In genomic region chr1:133434018-133434755, GRCm38 (mm10) we compare ENCODE assay signal across 8 mouse cellular contexts. TPM values are rescaled to one million over a fixed set of nuclear protein-coding genes. Genes with fewer than 3 reads are reported as not detected.
DNase-seq lines count a peak whose midpoint lies in the region; ATAC-seq and TF ChIP-seq lines count a peak whose summit lies in the region.

No protein-coding gene starts in this region.

- WGBS in heart, embryonic 12.5 days: 17% methylated on average over 11 of the region's 12 CpGs
- WGBS in liver, embryonic 14.5 days (ENCODE audit: insufficient replicate concordance): 29% methylated on average over 12 of the region's 12 CpGs

- H3K36me3 ChIP-seq in heart, embryonic 12.5 days: no peaks in the 10 kb centered on the region
- no peaks in the 10 kb centered on the region for H3K36me3 ChIP-seq in liver, embryonic 14.5 days (replicated peaks; ENCODE audit: control insufficient read depth, insufficient read depth, low read depth)

- peaks cover 12% of the 10 kb centered on the region for H3K4me1 ChIP-seq in heart, embryonic 12.5 days (replicated peaks)
- 0 out of 4 replicates have a peak, but pooled peaks cover 0 to 5% of the 10 kb centered on the region in 2 experiments for H3K4me1 ChIP-seq in liver, embryonic 14.5 days (replicated peaks; ENCODE audit: control insufficient read depth in 2 of 2, insufficient read depth in 2 of 2, low read length in 1 of 2)

- no peak for TF ChIP-seq EP300 in liver, embryonic 14.5 days (IDR thresholded peaks at IDR 0.05; ENCODE audit: low read depth)

- TF ChIP-seq CTCF in liver, embryonic 14.5 days (IDR thresholded peaks at IDR 0.05; ENCODE audit: low read depth): no peak

- H3K4me3 ChIP-seq in heart, embryonic 12.5 days: peak overlapping the region; percentile 37
- no peak overlapping the region for H3K4me3 ChIP-seq in liver, embryonic 14.5 days (ENCODE audit: insufficient read depth in 1 of 2, low read depth in 2 of 2, low read length in 2 of 2)

- no peak; the same call in 1 of the 2 replicates for ATAC-seq in heart, embryonic 12.5 days (ENCODE audit: insufficient number of reproducible peaks, low FRiP score)
- no peak for ATAC-seq in liver, embryonic 14.5 days (ENCODE audit: insufficient read depth)
- ATAC-seq in erythroblast, adult 5-6 weeks (replicated peaks; ENCODE audit: low FRiP score, poor library complexity, severe bottlenecking): no peak

- H3K9me3 ChIP-seq in heart, embryonic 12.5 days (replicated peaks): peaks cover 10% of the 10 kb centered on the region; the same call in 1 of the 2 replicates
- no peaks in the 10 kb centered on the region for H3K9me3 ChIP-seq in liver, embryonic 14.5 days (ENCODE audit: control insufficient read depth, low read length)

- no peak overlapping the region for H3K27ac ChIP-seq in heart, embryonic 12.5 days (ENCODE audit: poor library complexity, severe bottlenecking)
- no peak overlapping the region for H3K27ac ChIP-seq in liver, embryonic 14.5 days

- H3K4me2 ChIP-seq in heart, embryonic 12.5 days: peak overlapping the region; percentile 68
- peak overlapping the region; percentile 6; the same call in 1 of the 2 replicates for H3K4me2 ChIP-seq in liver, embryonic 14.5 days (ENCODE audit: low read depth)

- no peaks in the 10 kb centered on the region for H3K27me3 ChIP-seq in heart, embryonic 12.5 days (replicated peaks)
- H3K27me3 ChIP-seq in liver, embryonic 14.5 days (ENCODE audit: control insufficient read depth, insufficient read depth, low read length): no peaks in the 10 kb centered on the region

- peak; percentile 87 for DNase-seq in ZHBTc4 (ENCODE audit: low read depth, low spot score)
- peak; percentile 21 for DNase-seq in cerebellum, adult 9-11 months
- DNase-seq in kidney, postnatal 10 days: peak; percentile 70
- DNase-seq in liver, embryonic 14.5 days (ENCODE audit: low read depth in 3 of 3, low spot score in 3 of 3): no peak
- DNase-seq in retina, embryonic 14.5 days (ENCODE audit: low spot score): peak; percentile 65
- no peak for DNase-seq in urinary bladder, postnatal 10 days (ENCODE audit: low spot score)

- peak overlapping the region; percentile 31 for H3K9ac ChIP-seq in heart, embryonic 12.5 days
- no peak overlapping the region for H3K9ac ChIP-seq in liver, embryonic 14.5 days (replicated peaks)

RNA-seq across cellular contexts. Expression of gene Sox13, which starts 10.0 kb away (rescaled TPM):
- polyA plus RNA-seq in heart, embryonic 12.5 days (2016; fragmentation: Nextera tagmentation; extraction: Ambion mirVana): 6.6 and 6.8 TPM in 2 replicates
- 4.9 and 6.1 TPM in 2 replicates for polyA plus RNA-seq in liver, embryonic 14.5 days (2012; rRNA removed)
- polyA plus RNA-seq in liver, embryonic 14.5 days (2014; fragmentation: Nextera tagmentation; extraction: Ambion mirVana): 1.1 and 1.6 TPM in 2 replicates
- 1.0 TPM in 1 of 2 replicates, not detected in the other for total RNA-seq in erythroblast, adult 5-6 weeks (2015; ENCODE audit: low replicate concordance)
- 0.77 and 2.2 TPM in 2 replicates for total RNA-seq in erythroblast, adult 5-6 weeks (2017; ENCODE audit: low replicate concordance)

Comparison
In these comparisons a context has a peak if more than half of its experiments do, and no peak if none do; other contexts are left out.
1. DNase-seq: peak in ZHBTc4 (single experiment), cerebellum, adult 9-11 months (single experiment), kidney, postnatal 10 days (single experiment) and retina, embryonic 14.5 days (single experiment); none in liver, embryonic 14.5 days (0 of 3) and urinary bladder, postnatal 10 days (single experiment).